Mouse (Mus musculus): Measurements from ENCODE around the gene Kcnab2. TPM values are rescaled to one million over a fixed set of nuclear protein-coding genes. Genes with fewer than 3 reads are reported as not detected.

The Kcnab2 gene
- total RNA-seq, 2 experiments from 2014 or later: 683 to 696 TPM

Other genes with a start within 250 kb of the Kcnab2 start
- 1 to 10 TPM; 5.4 to 6.0 TPM for gene Gpr153, start 203.6 kb downstream of the Kcnab2 start, total RNA-seq (2021)
- not detected for gene Hes3, start 186.2 kb downstream of the Kcnab2 start, total RNA-seq (2021)
- 10 to 100 TPM; 38.9 to 45.1 TPM for gene Icmt, start 180.6 kb downstream of the Kcnab2 start, total RNA-seq (2021)
- gene Rnf207, start 158.9 kb downstream of the Kcnab2 start, total RNA-seq (2021): 1 to 10 TPM; 2.6 to 5.8 TPM
- gene Rpl22, start 152.1 kb downstream of the Kcnab2 start, total RNA-seq (2021): 100 to 1,000 TPM; 200 to 205 TPM
- gene Chd5, start 139.2 kb downstream of the Kcnab2 start, total RNA-seq (2021): 100 to 1,000 TPM; 113 to 130 TPM
- 10 to 100 TPM; 21.7 to 27.5 TPM for gene Nphp4, start 1.2 kb downstream of the Kcnab2 start, total RNA-seq (2021)

Data from layer of hippocampus, postnatal 25 days (tissue).